Mouse (Mus musculus) right cerebral cortex, postnatal 10 days (tissue): ENCODE data around the gene Sptlc3.

ENCODE experiments used
- DNase-seq, 2 experiments: peaks; one replicate each; pipeline ENCODE4 v3.0.0; 2021; ENCODE audit warnings: low spot score in 2 of 2

Gene Sptlc3

DNA sequence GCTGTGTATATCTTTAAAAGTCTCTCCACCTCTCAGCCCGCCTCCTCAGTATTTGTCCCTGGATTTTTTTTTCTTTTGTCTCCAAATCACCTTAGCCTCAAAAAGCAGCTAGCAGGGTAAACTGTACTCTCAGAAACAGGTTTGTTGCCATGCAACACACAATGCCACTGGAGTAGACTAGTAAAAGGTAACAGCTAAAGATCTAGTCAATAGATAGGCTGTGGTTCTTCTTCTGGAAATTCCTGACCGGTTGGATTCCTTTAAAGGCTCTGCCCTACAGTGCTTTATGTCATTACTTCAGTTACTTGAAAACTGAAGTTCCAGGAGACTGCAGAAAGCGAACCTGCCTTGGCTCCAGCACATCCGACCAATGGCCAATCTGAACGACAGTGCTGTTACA is at the start of gene Sptlc3:
Sptlc3 (plus strand) TSS at position 78 of the 400 bp plus-strand sequence.
- no peak for DNase-seq

DNA sequence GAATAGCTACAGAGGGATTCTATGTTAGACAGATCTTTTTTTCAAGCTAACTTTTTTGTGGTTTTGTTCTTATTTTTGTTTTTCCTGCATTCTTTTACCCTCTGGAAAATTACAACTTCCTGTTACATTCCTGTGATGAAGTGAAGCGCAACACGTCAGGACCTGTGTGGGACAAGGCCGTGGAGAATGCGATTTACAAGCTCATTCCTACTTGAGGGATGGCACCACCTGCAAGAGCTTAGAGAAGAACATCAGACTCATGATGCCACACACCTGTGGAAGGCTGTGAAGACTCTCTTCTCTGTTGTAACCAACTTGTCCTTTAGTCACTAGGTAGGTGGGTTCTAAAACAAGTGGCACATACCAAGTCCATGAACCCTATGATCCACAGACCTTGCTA is 26.0 kb upstream of the Sptlc3 start:
- no peak for DNase-seq

DNA sequence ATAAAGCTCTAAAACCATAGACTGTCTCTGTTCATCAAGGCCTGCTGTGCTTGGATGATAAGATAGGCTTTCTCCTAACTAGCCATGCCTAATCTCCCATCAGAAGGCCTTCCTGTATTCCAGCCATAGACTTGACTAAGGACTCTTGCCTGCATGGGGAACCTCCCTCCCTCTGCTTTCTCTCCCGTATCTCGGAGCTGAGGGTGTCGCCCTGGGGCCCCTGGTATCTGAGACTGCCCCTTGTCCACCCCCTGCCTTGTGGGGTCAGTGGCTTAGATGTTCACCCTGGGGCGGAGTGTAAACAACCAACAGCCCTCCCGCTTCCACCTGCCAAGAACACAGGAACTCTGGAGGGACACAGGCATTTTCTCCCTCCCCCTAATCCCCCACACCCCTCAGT is 5.0 kb upstream of the Sptlc3 start:
- no peak for DNase-seq

DNA sequence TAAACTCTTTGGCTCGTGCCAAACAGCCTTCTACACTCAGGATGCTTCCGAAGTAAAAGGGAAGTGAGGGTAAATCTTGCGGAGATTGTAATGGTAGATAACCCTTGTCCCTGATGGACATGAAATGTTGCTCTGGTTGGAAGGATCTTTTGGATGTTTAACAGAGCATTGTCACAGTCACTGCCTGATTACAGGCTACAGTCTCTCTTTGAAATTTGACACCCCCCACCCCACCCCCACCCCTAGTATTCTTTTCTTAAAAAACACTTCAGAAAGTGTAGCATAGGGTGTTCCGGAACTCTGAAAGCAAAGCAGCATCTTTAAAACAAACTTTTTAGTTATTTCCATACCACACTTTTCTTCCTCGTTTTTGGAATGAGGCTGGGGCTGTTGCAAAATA is 916 bp downstream of the Sptlc3 start:
- DNase-seq: no peak

DNA sequence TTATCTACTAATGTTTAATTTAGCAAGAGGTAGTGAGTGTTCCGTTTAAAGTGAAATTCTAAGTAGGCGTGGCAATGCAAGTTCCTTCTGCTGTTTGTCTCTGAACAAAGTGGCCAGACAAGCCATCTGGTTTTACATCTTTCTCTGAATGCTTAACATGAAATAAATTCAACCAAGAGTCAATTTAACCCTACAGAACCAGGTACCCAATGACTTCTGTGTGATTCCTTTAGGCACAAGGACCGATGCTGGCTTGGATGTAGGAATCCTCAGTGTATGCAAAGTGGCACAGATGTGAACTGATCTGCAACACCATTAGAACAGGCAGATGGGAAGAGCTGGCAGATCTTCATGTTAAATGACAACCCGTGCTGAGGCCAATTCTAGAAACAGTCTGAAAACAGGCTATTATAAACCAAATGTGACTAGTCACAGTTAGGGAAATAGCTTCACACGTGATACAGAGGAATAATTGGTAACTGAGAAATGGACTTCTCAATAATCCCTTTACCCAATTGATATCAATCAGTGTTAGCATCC is 68.3 kb downstream of the Sptlc3 start:
- peak; percentile 21 to 26 for DNase-seq

DNA sequence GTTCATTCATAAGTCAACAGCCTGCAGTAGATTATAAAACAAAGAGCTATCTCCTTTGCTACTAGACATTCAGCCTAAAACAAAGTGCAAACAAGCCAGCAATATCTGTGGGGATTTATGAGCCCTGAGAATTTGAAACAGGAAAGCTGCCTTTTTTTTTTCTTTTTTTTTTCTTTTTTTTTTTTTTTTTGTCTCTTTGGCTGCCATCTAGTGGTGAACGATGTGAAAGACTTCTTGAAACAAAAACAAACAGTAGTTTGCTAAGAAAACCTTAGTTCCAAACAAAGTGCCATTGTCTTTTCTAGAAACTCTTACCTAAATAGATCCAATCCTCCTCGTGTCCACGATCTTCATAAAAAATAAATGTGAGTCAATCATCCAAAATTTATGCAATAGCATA is 85.6 kb downstream of the Sptlc3 start:
- DNase-seq: no peak

DNA sequence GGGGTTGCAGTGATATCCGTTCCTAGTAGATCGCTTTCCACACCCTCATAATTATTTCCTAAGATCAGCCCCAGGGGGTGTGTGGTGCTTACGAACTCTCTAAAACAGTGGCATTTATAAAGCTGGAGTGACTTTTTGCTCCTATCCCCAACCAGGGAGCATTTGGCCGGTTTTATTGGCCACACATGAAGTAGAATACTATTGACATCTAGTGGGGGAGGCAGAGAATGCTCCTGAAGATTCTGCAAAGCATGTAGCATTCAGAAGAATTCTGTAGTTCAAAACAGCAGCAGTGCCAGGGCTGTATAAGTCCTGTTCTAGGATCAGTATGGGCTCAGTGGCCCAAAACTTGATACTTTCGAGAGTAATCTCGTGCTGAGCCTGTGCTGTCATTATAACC is 89.1 kb downstream of the Sptlc3 start:
- DNase-seq: peak in 1 of 2 experiments; percentile 34

DNA sequence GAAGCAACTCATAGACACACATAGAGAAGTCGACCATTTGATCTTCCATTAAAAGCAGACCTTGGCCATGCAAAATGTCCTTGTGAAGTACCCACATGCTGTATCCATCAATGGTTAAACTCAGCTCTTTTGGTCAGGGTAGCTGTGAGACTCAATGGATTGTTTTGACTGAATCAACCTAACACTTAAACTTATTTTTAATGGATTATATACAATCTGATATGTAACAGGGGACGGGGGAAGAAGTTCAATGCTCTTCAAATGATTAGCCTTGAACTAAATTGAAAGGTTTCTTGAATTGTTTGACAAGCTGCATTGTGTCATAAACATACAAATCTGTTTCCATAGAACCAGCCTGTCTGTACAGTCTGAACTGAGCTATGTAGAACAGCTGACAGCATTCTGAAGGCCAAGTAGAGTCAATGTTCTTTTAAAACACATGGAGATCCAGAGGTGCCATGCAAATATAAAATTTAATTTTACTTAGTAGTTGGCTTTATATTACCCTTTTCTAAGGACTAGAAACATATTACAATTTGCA is 94.0 kb downstream of the Sptlc3 start:
- DNase-seq: no peak

DNA sequence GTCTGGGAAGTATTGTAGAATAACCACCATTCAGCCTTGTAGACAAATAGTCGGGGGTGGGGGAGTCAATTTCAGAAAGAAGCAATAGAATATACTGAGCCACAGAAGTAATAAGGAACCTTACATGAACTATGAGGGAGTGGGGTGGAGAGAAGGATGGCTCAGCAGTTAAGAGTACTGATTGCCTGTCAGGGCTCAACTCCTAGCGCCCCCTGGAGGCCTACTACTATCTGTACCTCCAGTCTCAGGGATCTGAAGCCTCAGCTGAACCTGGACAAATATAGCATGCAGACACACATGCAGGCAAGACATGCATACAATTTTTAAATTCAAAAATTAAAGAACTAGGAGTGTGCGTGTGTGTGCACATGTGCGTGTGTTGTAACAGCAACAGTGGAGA is 96.2 kb downstream of the Sptlc3 start:
- peak in 1 of 2 experiments; percentile 46 for DNase-seq

DNA sequence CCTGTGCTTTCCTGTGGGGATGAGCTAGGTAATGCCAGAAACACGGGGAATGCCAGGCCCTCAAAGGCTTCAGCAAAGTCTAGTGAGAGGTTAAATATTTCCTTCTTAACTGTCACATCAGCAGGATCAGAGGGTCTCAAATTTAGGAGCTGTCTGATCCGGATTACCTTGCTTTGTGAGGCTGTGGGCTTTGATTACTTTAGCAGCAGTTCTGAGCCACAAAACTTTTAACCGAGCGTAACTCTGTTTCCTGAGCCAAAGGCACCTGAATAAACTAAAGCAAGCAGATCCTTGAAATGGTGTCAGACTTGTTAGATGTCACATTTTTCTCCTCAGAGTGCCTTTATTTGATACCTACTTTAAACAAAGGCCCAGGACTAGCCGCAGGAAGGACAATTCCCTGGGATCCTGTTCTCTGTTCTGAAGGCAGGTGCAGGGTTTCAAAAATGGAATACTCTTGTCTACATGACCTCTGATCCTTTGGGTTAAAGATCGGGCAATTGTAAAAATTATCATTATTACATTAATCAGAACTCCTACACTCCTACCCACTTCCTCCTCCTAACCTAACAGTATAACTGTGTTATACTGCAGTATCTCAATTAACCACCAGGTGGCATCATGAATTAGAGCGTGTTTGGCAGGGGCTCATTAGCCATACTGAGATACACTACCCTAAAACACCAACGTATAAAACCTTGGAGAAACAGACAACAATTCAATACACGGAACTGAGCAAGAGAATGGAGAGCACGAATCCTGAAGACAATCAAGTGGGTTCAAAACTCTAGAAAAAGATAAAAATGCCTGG is 97.4 kb downstream of the Sptlc3 start:
- no peak for DNase-seq

DNA sequence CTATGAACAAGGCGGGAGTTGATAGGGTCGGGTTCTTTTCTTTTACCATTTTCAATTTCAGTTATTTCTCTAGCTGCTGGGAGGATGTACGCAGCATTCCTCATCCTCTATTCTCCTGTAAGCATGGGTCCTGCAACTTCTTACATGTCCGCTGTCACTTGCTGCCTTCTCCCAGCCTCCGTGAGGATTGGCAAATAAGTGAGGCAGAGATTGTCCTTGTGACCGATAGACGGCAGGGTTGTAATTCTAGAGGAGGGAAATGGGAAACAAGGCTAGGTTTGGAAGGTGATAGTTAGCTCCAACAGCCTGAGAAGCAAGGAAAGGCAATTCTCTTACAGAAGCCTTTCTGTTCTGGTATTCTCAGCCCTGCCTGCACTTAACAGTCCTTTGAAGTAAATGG is 98.4 kb downstream of the Sptlc3 start:
- no peak for DNase-seq

DNA sequence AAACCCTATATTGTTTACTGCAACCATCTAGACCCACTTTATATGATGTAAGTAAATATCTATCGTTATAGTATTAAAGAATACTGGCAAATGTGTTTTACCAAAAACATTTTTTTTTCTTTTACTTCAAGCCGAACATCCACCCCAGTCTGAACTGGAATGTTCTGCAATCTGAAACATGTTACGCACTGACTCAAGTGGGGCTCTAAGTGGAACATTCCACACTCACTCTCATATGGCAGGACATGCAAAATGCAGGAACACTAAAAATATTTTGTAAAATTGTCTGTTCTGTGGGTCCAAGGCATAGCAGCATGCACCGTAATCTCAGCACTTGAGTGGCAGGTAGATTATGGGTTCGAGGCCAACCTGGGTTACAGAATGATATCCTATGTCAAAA is 103.5 kb downstream of the Sptlc3 start:
- DNase-seq: no peak

DNA sequence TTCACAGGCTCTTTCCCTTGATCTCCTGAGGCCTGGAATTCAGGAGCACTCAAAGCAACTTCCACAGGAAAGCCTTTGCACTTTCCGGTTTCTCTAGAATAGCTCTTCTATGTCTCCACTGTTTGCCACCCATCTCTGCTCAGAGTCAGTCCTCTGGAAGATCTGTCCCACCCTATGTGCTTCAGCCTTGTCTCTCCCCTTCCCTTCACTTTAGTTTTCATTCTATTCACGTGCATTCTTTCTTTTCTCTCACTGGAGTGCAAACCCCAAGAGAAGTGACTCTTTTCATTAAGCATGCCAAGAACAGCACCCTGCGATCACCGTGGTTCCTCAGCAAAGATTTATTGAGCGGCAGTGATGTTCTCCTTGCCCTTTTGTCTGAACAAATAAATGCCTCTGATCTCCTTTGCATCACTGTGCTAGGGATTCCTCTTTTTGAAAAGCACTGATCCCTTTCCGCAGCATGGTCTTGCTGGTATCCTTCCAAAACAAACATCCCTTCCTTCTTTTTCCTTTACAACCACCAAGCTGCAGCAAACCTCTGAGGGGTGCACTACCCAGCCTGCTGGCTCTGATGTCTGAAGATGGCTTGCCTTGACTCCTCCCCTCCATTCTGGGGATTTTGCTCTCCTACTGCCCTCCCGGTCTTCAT is 108.0 kb downstream of the Sptlc3 start:
- DNase-seq: no peak

DNA sequence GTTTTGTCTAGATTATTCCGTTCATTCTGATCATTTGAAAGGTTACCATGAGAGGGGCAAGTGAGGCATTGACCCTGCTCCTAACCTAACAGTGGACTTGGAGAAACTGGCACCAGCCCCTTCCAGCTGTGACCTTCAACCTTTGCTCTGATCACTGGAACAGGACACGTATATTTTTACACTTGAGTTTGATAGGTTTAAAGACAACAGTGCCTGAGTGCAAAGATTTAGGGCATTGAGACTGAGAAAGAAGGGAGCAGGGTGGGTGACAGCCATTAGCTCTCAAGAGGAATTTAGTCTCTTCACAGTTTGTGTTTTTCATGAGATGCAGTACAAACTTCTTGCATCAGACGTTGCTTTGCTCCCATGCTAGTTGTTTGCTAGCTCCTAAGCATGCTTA is 114.5 kb downstream of the Sptlc3 start:
- no peak for DNase-seq

DNA sequence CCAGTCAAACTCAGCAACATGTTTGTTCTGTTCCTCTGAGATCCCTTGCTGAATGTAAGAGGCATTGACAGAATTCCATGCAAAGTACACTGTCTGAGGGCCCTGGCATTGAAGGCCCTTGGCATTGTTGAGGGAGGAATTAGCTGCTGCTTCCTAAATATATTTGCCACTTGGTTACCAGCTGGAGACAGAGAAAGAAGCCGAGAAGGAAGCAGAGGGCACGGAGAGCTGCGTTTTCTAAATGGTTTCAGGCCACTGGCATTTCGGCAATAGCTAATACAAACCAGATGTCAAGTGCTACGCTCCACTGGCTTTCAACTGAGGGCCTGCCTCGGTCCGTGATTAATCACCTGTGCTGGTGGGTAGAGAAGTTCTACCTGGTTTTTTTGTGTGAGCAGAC is 115.1 kb downstream of the Sptlc3 start:
- DNase-seq: no peak

DNA sequence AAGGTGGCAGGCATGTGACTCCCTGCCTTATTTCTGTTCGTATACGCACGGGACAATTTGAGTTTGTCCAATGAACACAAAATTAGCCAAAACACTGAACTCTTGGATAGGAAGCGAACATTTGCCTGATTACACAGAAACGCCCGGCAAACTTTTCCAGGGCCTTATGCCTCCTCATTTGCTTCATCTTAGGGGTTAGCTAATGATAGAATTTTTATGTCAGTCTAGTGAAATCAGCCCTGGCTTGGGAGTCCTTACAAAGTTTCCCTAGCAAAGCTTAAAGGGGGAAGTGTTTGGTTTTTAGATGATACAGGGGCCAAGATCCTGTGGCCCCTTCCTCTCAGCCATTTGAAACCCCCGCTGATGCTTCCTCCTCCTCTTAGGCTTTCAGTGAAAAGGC is 115.5 kb downstream of the Sptlc3 start:
- DNase-seq: no peak

DNA sequence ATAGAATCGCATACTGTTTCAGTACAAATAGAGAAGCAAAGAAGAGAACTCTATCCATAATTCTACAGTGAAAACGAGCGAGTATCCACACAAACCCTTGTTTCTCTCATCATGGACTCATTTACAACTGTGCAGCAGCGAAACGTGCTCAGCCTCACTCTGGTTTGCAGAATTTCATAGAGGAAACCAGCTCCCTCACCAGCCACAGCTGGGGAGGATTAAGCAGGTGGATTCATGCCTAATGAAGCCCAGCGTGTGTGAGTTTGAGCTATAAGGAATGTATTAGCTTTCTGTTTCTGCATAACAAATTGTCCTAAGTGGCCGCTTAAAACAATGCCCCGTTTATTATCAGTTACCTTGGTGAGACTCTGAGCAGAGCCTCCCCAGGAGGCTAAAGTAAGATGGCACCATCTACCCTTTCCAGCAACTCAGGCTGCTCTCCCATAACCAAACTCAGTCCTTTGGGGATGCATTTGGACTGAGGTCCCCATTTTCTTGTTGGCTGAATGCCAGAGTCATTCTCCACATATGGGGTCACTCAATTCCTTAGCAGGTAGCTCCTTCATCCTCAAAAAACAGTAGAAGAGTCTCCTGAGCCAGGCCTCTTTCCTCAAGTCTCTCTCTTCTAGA is 116.1 kb downstream of the Sptlc3 start:
- no peak for DNase-seq

DNA sequence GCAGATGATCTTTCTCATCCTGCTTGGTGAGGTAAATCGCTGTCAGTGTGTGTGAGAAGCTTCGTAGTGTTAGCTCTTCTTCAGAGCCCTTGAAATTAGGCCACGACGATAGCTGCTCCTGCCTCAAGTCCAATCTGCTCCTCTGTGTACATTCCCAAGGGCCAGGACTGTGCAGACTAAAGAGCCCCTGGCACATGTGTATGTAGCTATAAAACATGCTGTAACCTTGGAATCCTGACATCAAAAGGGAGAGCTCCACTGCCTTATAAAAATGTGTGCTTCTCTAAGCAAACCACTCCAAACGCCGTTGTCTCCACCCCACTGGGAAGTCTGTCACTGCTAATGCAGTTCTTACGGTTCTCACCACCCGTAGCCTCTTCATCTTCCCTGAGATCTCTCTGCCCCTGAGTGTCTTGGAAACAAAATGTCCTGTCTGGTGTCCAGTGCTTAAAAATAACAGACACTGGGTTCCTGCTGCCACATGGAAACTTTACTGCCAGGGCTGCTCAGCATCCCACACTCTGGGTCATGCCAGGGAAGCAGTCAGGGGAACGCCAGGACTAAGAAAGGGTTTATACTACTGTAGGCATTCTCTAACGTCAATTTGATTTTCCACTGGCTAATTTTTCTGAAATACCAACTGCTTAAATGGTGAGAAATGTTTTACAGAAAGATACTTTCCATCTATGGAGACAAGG is 118.8 kb downstream of the Sptlc3 start:
- no peak for DNase-seq

DNA sequence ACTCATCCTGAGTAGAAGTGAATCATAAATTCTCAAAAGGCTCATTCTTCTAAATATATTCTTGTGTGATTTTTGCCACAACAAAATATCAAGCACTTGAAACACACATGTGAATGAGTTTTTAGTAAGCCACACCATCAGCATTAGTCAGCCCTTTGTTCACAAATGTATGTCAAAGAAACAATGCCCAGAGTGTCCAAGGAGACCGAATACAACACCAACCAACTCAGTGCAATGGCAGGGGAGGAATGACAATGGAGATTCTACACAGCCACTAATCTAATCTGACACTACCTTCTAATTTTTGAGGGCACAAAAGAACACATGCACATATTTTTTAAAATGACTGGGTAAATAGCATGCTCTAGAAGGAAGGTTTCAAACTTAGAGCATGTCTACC is 132.8 kb downstream of the Sptlc3 start:
- DNase-seq: no peak

DNA sequence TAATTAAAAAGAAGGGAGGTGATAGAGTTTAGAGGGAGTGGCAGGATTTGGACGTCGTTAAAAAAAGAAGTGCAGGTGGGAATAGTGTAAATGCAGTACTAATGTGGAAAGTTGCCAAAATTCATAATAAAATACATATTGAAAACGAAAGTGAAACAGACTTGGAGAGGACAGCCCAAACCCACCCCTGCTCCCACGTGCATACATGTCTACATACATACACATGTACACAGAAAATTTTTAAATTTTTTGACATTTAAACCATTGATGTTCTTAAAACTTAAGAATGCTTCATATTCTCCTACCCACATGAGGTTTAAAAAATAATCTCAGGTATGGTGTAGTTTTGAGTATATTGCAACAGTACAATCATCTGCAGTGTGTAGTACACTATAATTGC is 135.0 kb downstream of the Sptlc3 start:
- DNase-seq: no peak

DNA sequence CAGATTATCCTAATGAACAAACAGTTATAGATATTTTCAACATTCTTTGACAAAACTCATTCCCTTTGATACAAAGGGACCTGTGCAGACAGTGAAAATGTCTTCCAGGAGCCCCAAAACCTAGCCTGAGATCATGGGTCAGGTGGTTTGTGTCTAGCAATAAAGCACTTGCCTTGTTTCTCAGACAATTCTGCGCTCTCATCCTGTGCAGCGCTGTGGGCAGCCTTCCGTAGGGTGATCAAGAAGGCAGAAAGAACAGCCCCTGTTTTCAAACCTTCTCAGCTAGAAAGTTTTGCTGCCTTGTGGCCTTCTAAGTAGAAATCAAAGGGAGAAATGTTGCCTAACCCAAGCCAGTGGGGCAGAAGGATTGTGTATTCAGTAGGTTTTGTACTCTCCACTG is 135.9 kb downstream of the Sptlc3 start:
- DNase-seq: no peak

DNA sequence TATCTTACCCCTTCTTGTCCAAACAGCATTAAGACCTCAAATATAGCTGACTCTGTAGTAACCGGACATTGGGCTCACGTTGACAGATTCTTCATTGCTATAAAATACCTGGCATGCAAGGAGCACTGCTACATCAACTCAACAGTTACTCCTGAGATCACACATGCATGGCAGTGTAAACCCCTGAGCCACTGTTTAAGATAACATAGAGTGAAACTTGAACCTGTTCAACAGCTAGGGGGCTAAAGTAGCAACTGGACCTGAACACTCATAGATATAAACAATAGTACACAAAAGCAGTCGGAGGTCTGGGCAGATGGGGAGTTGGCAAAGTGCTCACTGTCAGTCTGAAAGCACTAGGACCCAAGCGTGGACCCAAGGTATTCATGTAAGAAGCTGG is 140.8 kb downstream of the Sptlc3 start:
- no peak for DNase-seq
